Mouse (Mus musculus): ENCODE data around the gene Apoc1. TPM values are rescaled to one million over a fixed set of nuclear protein-coding genes. Genes with fewer than 3 reads are reported as not detected.
A peak's percentile ranks its signal among the peaks of the same experiment; 100 is the strongest.

Apoc1 gene
- polyA plus RNA-seq (2014; fragmentation: Nextera tagmentation; extraction: Ambion mirVana) = 8.4 and 13.1 TPM in 2 replicates

DNA sequence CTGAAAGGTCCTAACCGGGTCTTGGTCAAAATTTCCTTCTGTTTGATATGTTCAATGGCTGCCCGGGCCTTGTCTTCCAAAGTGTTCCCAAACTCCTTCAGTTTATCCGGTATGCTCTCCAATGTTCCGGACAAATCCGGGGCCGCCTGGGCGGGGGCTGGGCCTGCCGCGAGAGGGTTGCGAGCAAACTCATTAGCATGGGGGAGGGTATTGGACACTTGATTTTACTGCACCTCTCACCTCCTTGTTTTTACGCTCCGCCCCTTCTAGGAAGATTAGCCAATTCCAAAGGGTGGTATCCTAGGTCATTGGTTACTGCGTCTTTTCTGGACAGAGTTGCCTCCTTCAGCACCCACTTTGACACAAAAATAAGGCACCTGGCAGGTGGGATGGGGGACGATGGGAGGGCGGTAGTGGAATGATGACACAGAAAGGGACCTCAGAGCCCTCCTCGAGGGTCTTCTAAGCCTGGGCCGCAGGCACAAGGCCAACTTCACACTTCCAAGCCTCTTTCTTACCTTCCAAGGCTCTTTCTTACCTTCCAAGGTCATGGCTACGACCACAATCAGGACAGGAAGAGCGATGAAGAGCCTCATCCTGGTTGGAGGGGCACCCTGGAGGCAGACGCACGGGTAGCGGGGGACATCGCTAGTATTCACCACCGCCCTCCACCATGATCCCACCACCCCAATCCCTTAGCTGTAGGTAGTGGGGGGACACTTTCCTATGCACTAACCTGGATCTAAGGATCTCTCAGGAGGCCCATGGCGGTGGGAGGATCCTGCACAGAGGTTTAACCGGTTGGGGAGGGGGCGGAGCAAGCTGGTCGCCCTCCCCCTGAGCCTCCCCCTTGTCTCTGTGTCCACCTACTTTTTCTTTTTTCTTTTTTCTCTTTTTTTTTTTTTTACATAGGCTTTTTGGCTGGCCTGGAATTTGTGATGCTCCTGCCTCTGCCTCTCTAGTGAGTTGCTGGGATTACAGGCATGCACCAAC is at the start of gene Apoc1:
TSS of gene Apoc1 (minus strand) at position 788 of the 993 bp plus-strand sequence.
- WGBS = 42% methylated on average over 28 of the region's 28 CpGs
- no peak within 1 kb of the TSS for H3K9ac ChIP-seq (ENCODE audit: low read depth, low read length)

GRCm38 (mm10) chr7:19741329-19742031 is 49.0 kb upstream of the Apoc1 start:
- H3K27me3 ChIP-seq (ENCODE audit: control insufficient read depth, insufficient read depth, low read length) = no peaks in the 10 kb centered on the region
- no peak overlapping the region for H3K4me3 ChIP-seq (ENCODE audit: low read length)
- H3K36me3 ChIP-seq (ENCODE audit: control insufficient read depth, insufficient read depth, low read length) = peaks cover 45% of the 10 kb centered on the region
- 11% methylated on average over 8 of the region's 8 CpGs for WGBS
- H3K9ac ChIP-seq (ENCODE audit: low read depth, low read length) = no peak overlapping the region
- ATAC-seq (ENCODE audit: low FRiP score, low TSS enrichment) = peak; percentile 69
- peak overlapping the region; percentile 62; the same call in 1 of the 2 replicates for H3K27ac ChIP-seq (ENCODE audit: low read depth, low read length)
- no peak overlapping the region for H3K4me2 ChIP-seq (replicated peaks; ENCODE audit: low read depth, low read length)
- peaks cover 51% of the 10 kb centered on the region for H3K4me1 ChIP-seq (ENCODE audit: control insufficient read depth, insufficient read depth, low read length)
- H3K9me3 ChIP-seq (ENCODE audit: control insufficient read depth, low read length) = 0 out of 2 replicates have a peak, but pooled peaks cover 3% of the 10 kb centered on the region

More for the DNA sequence above, at the start of gene Apoc1:
- no peak for ATAC-seq (ENCODE audit: low FRiP score, low TSS enrichment)
- 0 out of 2 replicates have a peak within 1 kb of the TSS, but pooled peaks have one; percentile 2 for H3K4me2 ChIP-seq (replicated peaks; ENCODE audit: low read depth, low read length)
- no peaks in the 10 kb centered on the region for H3K9me3 ChIP-seq (ENCODE audit: control insufficient read depth, low read length)
- H3K4me1 ChIP-seq (ENCODE audit: control insufficient read depth, insufficient read depth, low read length) = peaks cover 15% of the 10 kb centered on the region; the same call in 1 of the 2 replicates
- H3K27ac ChIP-seq (ENCODE audit: low read depth, low read length) = no peak within 1 kb of the TSS
- H3K36me3 ChIP-seq (ENCODE audit: control insufficient read depth, insufficient read depth, low read length) = no peaks in the 10 kb centered on the region
- H3K4me3 ChIP-seq (ENCODE audit: low read length) = no peak within 1 kb of the TSS
- no peaks in the 10 kb centered on the region for H3K27me3 ChIP-seq (ENCODE audit: control insufficient read depth, insufficient read depth, low read length)

DNA sequence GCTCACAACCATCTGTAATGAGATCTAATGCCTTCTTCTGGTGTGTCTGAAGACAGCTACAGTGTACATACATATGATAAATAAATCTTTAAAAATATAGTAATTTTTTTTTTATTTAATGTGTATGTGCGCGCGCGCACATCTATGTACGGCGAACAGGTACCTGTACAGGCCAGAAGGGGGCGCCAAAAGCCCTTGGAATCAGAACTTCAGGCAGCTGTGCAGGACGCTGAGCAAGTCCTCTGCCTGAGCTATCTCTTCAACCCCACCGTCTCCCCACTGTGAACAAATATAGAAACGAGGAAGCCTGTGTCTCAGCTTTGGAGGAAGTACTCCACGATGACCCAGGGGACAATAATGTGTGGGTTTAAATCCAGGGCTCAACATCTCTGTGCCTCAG is 47.8 kb upstream of the Apoc1 start:
- H3K4me2 ChIP-seq (replicated peaks; ENCODE audit: low read depth, low read length) = no peak overlapping the region
- H3K4me3 ChIP-seq (ENCODE audit: low read length) = no peak overlapping the region
- H3K27me3 ChIP-seq (ENCODE audit: control insufficient read depth, insufficient read depth, low read length) = no peaks in the 10 kb centered on the region
- no peak overlapping the region for H3K9ac ChIP-seq (ENCODE audit: low read depth, low read length)
- no peak for ATAC-seq (ENCODE audit: low FRiP score, low TSS enrichment)
- H3K4me1 ChIP-seq (ENCODE audit: control insufficient read depth, insufficient read depth, low read length) = peaks cover 40% of the 10 kb centered on the region
- 89% methylated on average over 11 of the region's 11 CpGs for WGBS
- H3K27ac ChIP-seq (ENCODE audit: low read depth, low read length) = no peak overlapping the region
- H3K9me3 ChIP-seq (ENCODE audit: control insufficient read depth, low read length) = 0 out of 2 replicates have a peak, but pooled peaks cover 3% of the 10 kb centered on the region
- H3K36me3 ChIP-seq (ENCODE audit: control insufficient read depth, insufficient read depth, low read length) = peaks cover 53% of the 10 kb centered on the region

DNA sequence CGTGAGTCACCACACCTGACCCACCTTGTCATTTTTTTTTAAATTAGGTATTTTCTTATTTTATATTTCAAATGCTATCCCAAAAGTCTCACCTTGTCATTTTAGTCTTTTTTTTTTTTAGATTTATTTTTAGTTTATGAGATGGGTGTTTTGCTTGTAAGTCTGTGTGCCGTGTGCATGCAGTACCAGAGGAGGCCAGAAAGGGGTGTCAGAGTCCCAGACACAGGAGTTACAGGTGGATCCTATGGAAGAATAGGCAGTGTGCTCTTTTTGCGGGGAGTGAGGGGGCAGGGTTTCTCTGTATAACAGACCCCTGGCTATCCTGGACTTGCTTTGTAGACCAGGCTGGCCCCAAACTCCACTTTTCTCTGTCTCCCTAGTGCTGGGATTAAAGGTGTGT is 46.3 kb upstream of the Apoc1 start:
- H3K27me3 ChIP-seq (ENCODE audit: control insufficient read depth, insufficient read depth, low read length) = no peaks in the 10 kb centered on the region
- H3K9ac ChIP-seq (ENCODE audit: low read depth, low read length) = no peak overlapping the region
- H3K9me3 ChIP-seq (ENCODE audit: control insufficient read depth, low read length) = 0 out of 2 replicates have a peak, but pooled peaks cover 3% of the 10 kb centered on the region
- peaks cover 60% of the 10 kb centered on the region for H3K36me3 ChIP-seq (ENCODE audit: control insufficient read depth, insufficient read depth, low read length)
- peaks cover 26% of the 10 kb centered on the region for H3K4me1 ChIP-seq (ENCODE audit: control insufficient read depth, insufficient read depth, low read length)
- no peak overlapping the region for H3K4me3 ChIP-seq (ENCODE audit: low read length)
- H3K4me2 ChIP-seq (replicated peaks; ENCODE audit: low read depth, low read length) = no peak overlapping the region
- no peak for ATAC-seq (ENCODE audit: low FRiP score, low TSS enrichment)
- WGBS = 87% methylated on average over 3 of the region's 3 CpGs
- no peak overlapping the region for H3K27ac ChIP-seq (ENCODE audit: low read depth, low read length)

DNA sequence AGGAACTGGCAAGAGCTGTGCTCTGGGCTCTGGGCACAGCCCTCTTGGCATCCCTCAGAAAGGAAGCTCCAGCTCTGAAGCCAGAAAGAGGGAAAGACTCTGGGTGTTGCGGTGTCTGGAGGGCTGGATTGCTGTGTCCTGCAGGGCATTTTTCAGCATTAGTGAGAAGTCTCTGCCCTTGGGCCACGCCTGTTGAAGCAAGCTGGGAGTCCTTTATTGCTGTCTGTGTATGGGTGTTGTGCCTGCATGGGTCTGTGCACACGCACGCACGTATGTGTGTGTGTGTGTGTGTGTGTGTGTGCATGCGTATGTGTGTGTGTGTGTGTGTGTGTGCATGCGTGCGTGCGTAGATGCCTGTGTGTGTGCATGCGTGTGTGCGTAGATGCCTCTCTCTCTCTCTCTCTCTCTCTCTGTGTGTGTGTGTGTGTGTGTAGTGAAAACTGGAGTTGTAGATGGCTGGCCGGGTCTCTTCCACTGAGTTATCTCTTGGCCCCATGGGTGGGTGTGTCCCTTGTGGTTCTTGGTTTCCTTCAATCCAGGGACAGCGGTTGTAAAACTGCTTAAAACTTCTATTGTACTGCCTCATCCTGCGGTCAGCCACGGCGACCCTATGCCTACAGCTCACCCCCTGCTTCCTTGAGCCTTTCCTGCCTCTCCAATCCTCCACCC is 44.1 kb upstream of the Apoc1 start:
- H3K27me3 ChIP-seq (ENCODE audit: control insufficient read depth, insufficient read depth, low read length) = no peaks in the 10 kb centered on the region
- H3K4me1 ChIP-seq (ENCODE audit: control insufficient read depth, insufficient read depth, low read length) = peaks cover 8% of the 10 kb centered on the region
- H3K4me2 ChIP-seq (replicated peaks; ENCODE audit: low read depth, low read length) = no peak overlapping the region
- no peak overlapping the region; the same call in 1 of the 2 replicates for H3K27ac ChIP-seq (ENCODE audit: low read depth, low read length)
- H3K9me3 ChIP-seq (ENCODE audit: control insufficient read depth, low read length) = 0 out of 2 replicates have a peak, but pooled peaks cover 3% of the 10 kb centered on the region
- no peak overlapping the region for H3K9ac ChIP-seq (ENCODE audit: low read depth, low read length)
- H3K4me3 ChIP-seq (ENCODE audit: low read length) = no peak overlapping the region
- ATAC-seq (ENCODE audit: low FRiP score, low TSS enrichment) = no peak
- H3K36me3 ChIP-seq (ENCODE audit: control insufficient read depth, insufficient read depth, low read length) = peaks cover 73% of the 10 kb centered on the region
- 82% methylated on average over 16 of the region's 16 CpGs for WGBS

GRCm38 (mm10) chr7:19734178-19734666 is 41.8 kb upstream of the Apoc1 start:
- no peaks in the 10 kb centered on the region for H3K27me3 ChIP-seq (ENCODE audit: control insufficient read depth, insufficient read depth, low read length)
- H3K4me3 ChIP-seq (ENCODE audit: low read length) = no peak overlapping the region
- 87% methylated on average over 10 of the region's 10 CpGs for WGBS
- H3K27ac ChIP-seq (ENCODE audit: low read depth, low read length) = no peak overlapping the region
- H3K4me1 ChIP-seq (ENCODE audit: control insufficient read depth, insufficient read depth, low read length) = no peaks in the 10 kb centered on the region
- peaks cover 89% of the 10 kb centered on the region for H3K36me3 ChIP-seq (ENCODE audit: control insufficient read depth, insufficient read depth, low read length)
- H3K4me2 ChIP-seq (replicated peaks; ENCODE audit: low read depth, low read length) = no peak overlapping the region
- no peaks in the 10 kb centered on the region for H3K9me3 ChIP-seq (ENCODE audit: control insufficient read depth, low read length)
- no peak for ATAC-seq (ENCODE audit: low FRiP score, low TSS enrichment)
- H3K9ac ChIP-seq (ENCODE audit: low read depth, low read length) = no peak overlapping the region

DNA sequence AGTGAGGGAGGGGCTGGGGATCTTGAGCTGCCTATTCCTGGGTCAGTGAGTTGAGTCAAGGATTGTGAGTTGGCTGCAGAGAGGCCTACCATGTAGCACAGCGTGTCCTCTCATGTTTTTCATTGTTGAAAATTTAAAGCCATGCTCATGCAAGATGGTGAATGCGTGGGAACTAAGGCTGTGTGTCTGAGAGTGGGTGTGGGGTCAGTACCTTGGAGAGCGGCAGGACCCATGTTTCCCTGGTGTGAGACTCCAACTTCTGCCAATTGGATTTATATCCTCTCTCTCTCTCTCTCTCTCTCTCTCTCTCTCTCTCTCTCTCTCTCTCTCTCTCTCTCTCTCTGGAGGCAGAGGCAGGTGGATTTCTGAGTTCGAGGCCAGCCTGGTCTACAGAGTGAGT is 34.1 kb upstream of the Apoc1 start:
- WGBS = 90% methylated on average over 4 of the region's 4 CpGs
- H3K27ac ChIP-seq (ENCODE audit: low read depth, low read length) = no peak overlapping the region
- H3K4me2 ChIP-seq (replicated peaks; ENCODE audit: low read depth, low read length) = no peak overlapping the region

DNA sequence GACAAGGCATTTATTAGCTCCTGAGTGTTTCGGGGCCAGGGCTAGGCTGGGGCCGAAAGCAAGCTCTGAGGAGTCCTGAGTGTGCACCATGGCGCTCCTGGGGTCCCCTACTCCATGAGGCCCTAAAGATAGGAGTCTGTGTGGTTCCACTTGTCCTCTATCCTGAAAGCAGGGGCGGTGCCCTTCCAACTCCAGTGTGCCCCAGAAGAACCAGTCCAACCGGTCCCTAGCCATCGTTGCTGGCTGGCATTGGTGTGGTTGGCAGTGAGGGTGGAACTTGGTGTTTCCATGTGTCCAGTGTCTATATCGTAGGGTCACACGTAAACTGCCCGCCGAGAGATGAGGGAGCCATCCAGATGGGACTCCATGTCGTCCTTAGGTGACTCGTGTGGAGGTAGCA is 31.7 kb upstream of the Apoc1 start:
- Histone ChIP-seq H3K36me3 (ENCODE audit: control insufficient read depth, insufficient read depth, low read length) (peaks cover 75% of the 10 kb centered on the region), H3K9me3 (ENCODE audit: control insufficient read depth, low read length) (peaks cover 15% of the 10 kb centered on the region), H3K27ac (ENCODE audit: low read depth, low read length) (no peak overlapping the region), H3K4me2 (replicated peaks; ENCODE audit: low read depth, low read length) (no peak overlapping the region), H3K9ac (ENCODE audit: low read depth, low read length) (no peak overlapping the region), H3K4me3 (ENCODE audit: low read length) (no peak overlapping the region), H3K4me1 (ENCODE audit: control insufficient read depth, insufficient read depth, low read length) (no peaks in the 10 kb centered on the region), H3K27me3 (ENCODE audit: control insufficient read depth, insufficient read depth, low read length) (no peaks in the 10 kb centered on the region)
- ATAC-seq (ENCODE audit: low FRiP score, low TSS enrichment) = no peak
- 93% methylated on average over 12 of the region's 12 CpGs for WGBS

More for the DNA sequence above, 34.1 kb upstream of the Apoc1 start:
- Histone ChIP-seq H3K27me3 (ENCODE audit: control insufficient read depth, insufficient read depth, low read length) (no peaks in the 10 kb centered on the region), H3K4me1 (ENCODE audit: control insufficient read depth, insufficient read depth, low read length) (no peaks in the 10 kb centered on the region), H3K9me3 (ENCODE audit: control insufficient read depth, low read length) (peaks cover 3% of the 10 kb centered on the region; the same call in 1 of the 2 replicates), H3K4me3 (ENCODE audit: low read length) (no peak overlapping the region), H3K36me3 (ENCODE audit: control insufficient read depth, insufficient read depth, low read length) (peaks cover 90% of the 10 kb centered on the region), H3K9ac (ENCODE audit: low read depth, low read length) (no peak overlapping the region)
- ATAC-seq (ENCODE audit: low FRiP score, low TSS enrichment) = no peak

Data from kidney, embryonic 14.5 days (tissue).